Mouse (Mus musculus) midbrain, embryonic 14.5 days (tissue): ENCODE measurements at regions not wholly inside any gene's neighbourhood (a gene's known extent, or its start where the extent isn't known, plus 50 kb on each side); places are given as distances from the start of the nearest gene placed in this dataset.
A peak's percentile ranks its signal among the peaks of the same experiment; 100 is the strongest.

Source experiments
- ATAC-seq: fragments of 200-750 bp; cut with Nextera tagmentation; 2 replicates; pipeline ENCODE4 v1.8.0; 2017; ENCODE audit warnings: moderate number of reproducible peaks, moderate library complexity; ENCODE audit not compliant: low FRiP score, low TSS enrichment
- DNase-seq: peaks from one replicate; pipeline ENCODE4 v3.0.0-alpha.2; 2015
- H3K27ac ChIP-seq: fragments of 300-500 bp; sonication (generic); replicated peaks from 2 replicates; pipeline ENCODE4 v1.5.1; 2014; ENCODE audit warnings: mild to moderate bottlenecking, low read depth, low read length, moderate library complexity
- H3K27me3 ChIP-seq: fragments of 300-500 bp; sonication (generic); 2 replicates; pipeline ENCODE4 v1.6.1; 2014; ENCODE audit warnings: low read length, control low read depth, mixed read lengths; ENCODE audit not compliant: control insufficient read depth, insufficient read depth
- H3K36me3 ChIP-seq: fragments of 300-500 bp; sonication (generic); 2 replicates; pipeline ENCODE4 v1.6.1; 2014; ENCODE audit warnings: low read length, control low read depth; ENCODE audit not compliant: control insufficient read depth, insufficient read depth
- H3K4me1 ChIP-seq: fragments of 300-500 bp; sonication (generic); 2 replicates; pipeline ENCODE4 v1.6.1; 2014; ENCODE audit warnings: mild to moderate bottlenecking, antibody characterized with exemption, low read length, control low read depth; ENCODE audit not compliant: control insufficient read depth, insufficient read depth
- H3K4me2 ChIP-seq: fragments of 300-500 bp; sonication (generic); 2 replicates; pipeline ENCODE4 v1.6.1; 2014; ENCODE audit warnings: mild to moderate bottlenecking, low read length, moderate library complexity
- H3K4me3 ChIP-seq: fragments of 300-500 bp; sonication (generic); replicated peaks from 2 replicates; pipeline ENCODE4 v1.5.1; 2014; ENCODE audit warnings: low read depth, low read length
- H3K9ac ChIP-seq: fragments of 300-500 bp; sonication (generic); replicated peaks from 2 replicates; pipeline ENCODE4 v1.6.1; 2014; ENCODE audit warnings: mild to moderate bottlenecking, low read length, moderate library complexity
- H3K9me3 ChIP-seq: fragments of 300-500 bp; sonication (generic); 2 replicates; pipeline ENCODE4 v1.6.1; 2016; ENCODE audit warnings: low read length, control low read depth, mixed read lengths; ENCODE audit not compliant: control insufficient read depth
- WGBS: fragments of 180-500 bp; shearing (Covaris S2); extraction: QIAGEN DNeasy Blood & Tissue Kit; methylation state at CpG from one replicate; pipeline ENCODE4 v1.1.7; 2014; 5-methylcytosine and 5-hydroxymethylcytosine counted together

DNA sequence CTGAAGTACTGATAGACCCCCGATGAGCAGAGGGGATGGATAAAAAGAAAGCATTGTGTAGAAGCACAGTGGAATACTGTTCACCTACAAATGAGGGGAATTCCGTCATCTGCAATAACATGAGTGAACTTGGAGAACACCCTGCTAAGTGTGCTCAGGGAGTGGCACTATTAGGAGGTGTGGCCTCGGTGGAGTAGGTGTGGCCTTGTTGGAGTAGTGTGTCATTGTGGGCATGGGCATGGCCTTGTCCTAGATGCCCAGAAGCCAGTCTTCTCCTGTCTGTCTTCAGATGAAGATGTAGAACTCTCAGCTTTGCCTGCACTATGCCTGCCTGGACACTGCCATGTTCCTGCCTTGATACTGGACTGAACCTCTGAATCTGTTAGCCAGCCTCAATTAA is 86.2 kb upstream of the Kl start:
- Histone ChIP-seq H3K9me3 (no peaks in the 10 kb centered on the region), H3K9ac (no peak overlapping the region), H3K27ac (no peak overlapping the region), H3K4me1 (no peaks in the 10 kb centered on the region), H3K36me3 (no peaks in the 10 kb centered on the region), H3K27me3 (no peaks in the 10 kb centered on the region), H3K4me3 (no peak overlapping the region), H3K4me2 (no peak overlapping the region)
- no peak for ATAC-seq
- WGBS: 94% methylated on average over 3 of the region's 3 CpGs
- no peak for DNase-seq

DNA sequence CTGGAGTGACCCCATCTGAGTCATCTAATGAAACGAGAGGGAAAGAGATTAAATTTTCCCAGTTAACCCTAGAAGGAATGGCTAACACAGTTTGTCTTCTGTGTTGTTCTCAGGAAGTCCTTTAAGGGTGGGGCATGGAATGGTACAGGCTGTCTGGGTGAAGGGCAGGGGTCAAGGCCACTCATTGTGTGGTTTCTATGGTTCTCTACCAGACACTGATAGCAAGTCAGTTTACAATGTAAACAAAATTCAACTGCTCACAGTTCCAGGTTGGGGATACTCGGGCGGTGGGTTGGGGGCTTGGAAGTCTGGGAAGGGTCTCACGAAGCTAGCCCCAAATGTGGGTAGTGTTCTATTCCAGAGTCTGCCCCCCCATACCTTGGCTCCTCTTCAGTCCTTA is 82.5 kb upstream of the Kl start:
- Histone ChIP-seq H3K4me2 (no peak overlapping the region), H3K4me1 (no peaks in the 10 kb centered on the region), H3K27me3 (no peaks in the 10 kb centered on the region), H3K9ac (no peak overlapping the region), H3K4me3 (no peak overlapping the region), H3K36me3 (no peaks in the 10 kb centered on the region), H3K9me3 (no peaks in the 10 kb centered on the region), H3K27ac (no peak overlapping the region)
- no peak for ATAC-seq
- 76% methylated on average over 4 of the region's 4 CpGs for WGBS
- DNase-seq: no peak

DNA sequence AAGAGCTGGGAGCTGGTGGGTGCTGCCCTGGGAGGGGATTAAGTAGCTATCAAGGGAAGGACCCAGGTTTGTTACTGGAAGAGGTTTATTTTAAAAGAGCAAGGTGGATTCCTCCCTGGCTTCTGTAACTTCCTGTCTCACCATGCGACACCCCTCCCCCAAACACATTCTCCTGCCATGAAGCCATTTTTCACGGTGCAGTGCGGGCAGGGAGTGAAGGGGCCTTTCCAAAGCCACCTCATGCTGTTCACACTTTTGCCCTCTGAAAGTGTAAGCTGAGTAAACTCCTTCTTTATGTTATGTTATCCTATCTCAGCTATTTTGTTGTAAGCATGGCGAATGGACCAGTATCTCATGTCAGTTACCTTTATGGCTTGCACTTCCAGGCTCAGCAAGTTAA is 73.6 kb upstream of the Kl start:
- no peak for DNase-seq
- 73% methylated on average over 4 of the region's 4 CpGs for WGBS
- no peak for ATAC-seq

DNA sequence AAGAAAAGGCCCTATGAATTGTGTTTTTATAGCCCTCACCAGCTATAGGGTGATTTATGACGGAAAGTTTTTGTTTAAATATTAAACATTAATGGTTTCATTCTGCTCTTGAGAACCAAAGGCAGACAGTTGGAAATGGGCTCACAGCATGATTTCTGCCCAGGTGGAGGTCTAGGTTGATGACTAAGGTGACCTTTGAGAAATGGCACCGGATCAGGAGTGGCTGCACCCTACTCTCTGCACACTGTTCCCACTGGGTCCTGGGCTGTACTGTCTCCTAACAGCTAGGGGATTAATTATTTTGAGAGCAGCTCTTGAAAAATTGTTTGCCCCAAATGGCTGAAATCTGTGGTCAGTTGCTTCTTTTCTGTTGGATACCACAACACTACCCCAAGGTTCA is 68.7 kb upstream of the Kl start:
- Histone ChIP-seq H3K27ac (no peak overlapping the region), H3K4me3 (no peak overlapping the region), H3K4me1 (no peaks in the 10 kb centered on the region), H3K9ac (no peak overlapping the region), H3K4me2 (no peak overlapping the region), H3K36me3 (no peaks in the 10 kb centered on the region), H3K27me3 (no peaks in the 10 kb centered on the region), H3K9me3 (no peaks in the 10 kb centered on the region)
- 84% methylated on average over 2 of the region's 2 CpGs for WGBS
- DNase-seq (no peak), ATAC-seq (no peak)

More for the DNA sequence above, 73.6 kb upstream of the Kl start:
- Histone ChIP-seq H3K9ac (no peak overlapping the region), H3K4me1 (no peaks in the 10 kb centered on the region), H3K27ac (no peak overlapping the region), H3K27me3 (no peaks in the 10 kb centered on the region), H3K36me3 (no peaks in the 10 kb centered on the region), H3K9me3 (no peaks in the 10 kb centered on the region), H3K4me2 (no peak overlapping the region), H3K4me3 (no peak overlapping the region)

DNA sequence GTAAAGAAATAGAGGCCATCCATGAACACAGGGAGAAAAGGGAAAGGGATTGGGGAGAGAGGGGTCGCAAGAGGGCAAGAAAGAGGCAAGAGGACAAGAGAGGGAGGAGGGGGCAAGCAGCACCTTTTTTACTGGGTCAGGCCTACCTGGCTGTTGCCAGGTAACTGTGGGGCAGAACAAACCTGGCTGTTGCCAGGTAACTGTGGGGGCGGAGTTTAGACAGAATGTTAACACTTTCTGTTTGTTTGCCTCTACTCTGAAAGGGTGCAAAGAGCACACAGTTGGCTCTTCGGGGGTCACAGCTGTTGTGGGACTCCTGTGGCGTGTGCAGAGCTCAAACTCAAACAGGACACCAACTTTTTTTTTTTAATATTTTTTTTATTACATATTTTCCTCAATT is 62.3 kb upstream of the Kl start:
- Histone ChIP-seq H3K9ac (no peak overlapping the region), H3K27ac (no peak overlapping the region), H3K4me3 (no peak overlapping the region), H3K27me3 (no peaks in the 10 kb centered on the region), H3K9me3 (no peaks in the 10 kb centered on the region), H3K36me3 (no peaks in the 10 kb centered on the region), H3K4me1 (0 out of 2 replicates have a peak, but pooled peaks cover 3% of the 10 kb centered on the region), H3K4me2 (no peak overlapping the region)
- 90% methylated on average over 4 of the region's 4 CpGs for WGBS
- no peak for ATAC-seq
- DNase-seq: no peak

DNA sequence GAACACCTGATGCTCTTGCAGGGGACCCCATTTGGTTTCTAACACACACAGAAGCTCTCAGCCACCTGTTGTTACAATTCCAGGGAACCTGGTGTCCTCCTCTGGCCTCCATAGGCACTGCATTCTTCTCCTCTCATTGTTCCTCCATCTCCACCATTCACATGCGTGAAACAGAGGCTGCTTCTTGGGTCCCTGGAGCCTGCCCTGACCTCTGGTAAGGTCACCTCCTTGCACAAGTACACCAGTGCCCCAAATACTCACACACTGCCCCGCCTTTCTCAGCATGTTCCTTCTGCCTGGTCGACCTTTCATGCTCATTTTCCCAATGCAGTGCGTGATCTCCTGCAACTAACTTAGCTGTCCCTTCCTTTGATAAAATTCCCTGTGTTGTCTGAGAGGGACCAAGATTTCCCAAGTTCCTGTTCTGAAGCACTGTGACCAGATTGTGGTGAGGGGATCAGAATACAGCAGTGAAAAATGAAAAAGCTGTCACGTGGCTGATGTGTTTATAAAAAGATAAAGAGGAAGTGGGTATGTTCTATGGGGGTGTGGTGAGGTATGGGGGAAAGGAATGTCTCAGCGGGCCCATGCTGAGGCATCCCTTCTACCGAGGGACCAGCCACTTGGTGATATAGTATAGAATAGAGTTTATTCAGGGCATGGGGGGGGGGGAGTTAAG is 61.0 kb upstream of the Kl start:
- Histone ChIP-seq H3K27me3 (no peaks in the 10 kb centered on the region), H3K4me3 (no peak overlapping the region), H3K27ac (no peak overlapping the region), H3K4me1 (0 out of 2 replicates have a peak, but pooled peaks cover 3% of the 10 kb centered on the region), H3K9me3 (no peaks in the 10 kb centered on the region), H3K36me3 (no peaks in the 10 kb centered on the region), H3K9ac (no peak overlapping the region), H3K4me2 (no peak overlapping the region)
- ATAC-seq (no peak), DNase-seq (no peak)
- WGBS: 64% methylated on average over 7 of the region's 7 CpGs

DNA sequence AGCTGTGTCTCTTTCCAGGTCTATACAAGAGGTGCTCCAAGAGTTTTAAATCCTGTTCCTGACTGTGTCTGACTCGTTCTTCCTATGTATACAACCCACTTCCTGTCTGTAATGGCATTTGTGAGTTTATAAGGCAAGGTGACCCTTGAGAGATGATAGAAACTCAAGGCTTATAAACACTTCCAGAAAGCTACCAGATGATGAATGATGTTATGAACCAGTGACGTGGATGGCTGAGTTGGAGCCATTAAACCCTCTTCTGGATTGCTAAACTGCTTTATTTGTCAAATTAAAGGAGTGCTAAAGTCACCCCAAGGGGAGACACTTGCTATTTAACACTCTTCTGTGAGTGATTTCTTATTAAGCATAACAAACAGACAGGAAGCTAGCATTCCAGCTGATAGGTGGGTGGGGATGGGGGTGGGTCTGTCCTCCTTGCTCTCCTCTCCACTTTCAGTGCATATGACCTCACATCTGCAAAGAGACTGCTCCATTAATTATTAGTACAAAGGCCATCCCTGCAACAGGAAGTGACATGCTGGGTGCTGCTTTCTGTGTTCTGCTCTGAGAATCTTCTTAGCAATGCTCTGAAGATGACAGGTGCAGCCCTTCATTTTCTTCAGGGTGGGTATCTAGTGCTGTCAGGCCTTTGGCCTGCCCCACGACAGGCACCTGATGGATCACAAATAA is 58.2 kb upstream of the Kl start:
- ATAC-seq: peak; percentile 50; the same call in 1 of the 2 replicates
- Histone ChIP-seq H3K27me3 (no peaks in the 10 kb centered on the region), H3K4me1 (0 out of 2 replicates have a peak, but pooled peaks cover 3% of the 10 kb centered on the region), H3K9me3 (no peaks in the 10 kb centered on the region), H3K27ac (peak overlapping the region; percentile 32; the same call in 1 of the 2 replicates), H3K9ac (no peak overlapping the region), H3K4me2 (no peak overlapping the region), H3K36me3 (no peaks in the 10 kb centered on the region), H3K4me3 (no peak overlapping the region)
- peak; percentile 32 for DNase-seq
- 57% methylated on average over 3 of the region's 3 CpGs for WGBS

DNA sequence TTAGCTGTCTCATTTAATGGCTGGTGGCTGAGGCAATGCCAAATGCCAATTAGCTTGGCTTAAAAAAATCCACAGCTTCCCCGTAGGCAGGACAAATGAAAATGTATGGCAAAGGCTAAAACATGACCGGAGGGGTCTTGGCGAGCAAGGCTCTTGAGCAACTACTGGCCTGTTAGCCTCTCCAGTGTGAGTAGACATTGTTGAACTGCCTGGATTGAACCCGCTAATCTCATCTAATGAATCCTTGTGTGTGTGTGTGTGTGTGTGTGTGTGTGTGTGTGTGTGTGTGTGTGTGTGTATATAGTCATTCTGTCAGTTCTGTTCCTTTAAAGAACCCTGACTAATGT is 57.7 kb upstream of the Kl start:
- Histone ChIP-seq H3K9me3 (no peaks in the 10 kb centered on the region), H3K4me1 (0 out of 2 replicates have a peak, but pooled peaks cover 3% of the 10 kb centered on the region), H3K9ac (no peak overlapping the region), H3K4me3 (no peak overlapping the region), H3K27me3 (no peaks in the 10 kb centered on the region), H3K27ac (peak overlapping the region; percentile 32; the same call in 1 of the 2 replicates), H3K36me3 (no peaks in the 10 kb centered on the region), H3K4me2 (no peak overlapping the region)
- 55% methylated on average over 4 of the region's 4 CpGs for WGBS
- ATAC-seq: peak; percentile 46; the same call in 1 of the 2 replicates
- no peak for DNase-seq

DNA sequence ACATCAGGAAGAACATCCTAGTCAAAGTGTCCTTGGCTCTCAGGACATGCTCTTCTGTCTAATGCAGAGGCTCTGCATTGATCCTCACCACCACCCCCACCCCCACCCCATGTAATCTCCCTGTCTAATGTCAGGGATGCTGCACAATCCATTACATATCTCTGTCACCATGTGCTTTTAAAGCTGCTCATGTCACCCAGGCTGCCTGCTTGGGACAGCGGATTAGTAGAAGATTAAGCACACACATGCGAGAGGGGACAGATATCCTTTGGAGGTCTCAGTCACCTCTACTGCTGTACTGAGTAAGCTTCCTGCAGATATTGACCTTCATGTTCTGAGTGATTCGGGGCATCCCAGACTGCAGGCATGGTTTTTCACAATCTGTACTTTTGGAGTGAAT is 50.7 kb upstream of the Kl start:
- Histone ChIP-seq H3K9me3 (no peaks in the 10 kb centered on the region), H3K36me3 (no peaks in the 10 kb centered on the region), H3K27ac (no peak overlapping the region), H3K9ac (no peak overlapping the region), H3K27me3 (no peaks in the 10 kb centered on the region), H3K4me2 (no peak overlapping the region), H3K4me3 (no peak overlapping the region), H3K4me1 (peaks cover 14% of the 10 kb centered on the region; the same call in 1 of the 2 replicates)
- DNase-seq (no peak), ATAC-seq (no peak)
- WGBS: 39% methylated on average over 3 of the region's 3 CpGs
